Mouse (Mus musculus) cerebellum, adult 11-12 months (tissue): ENCODE measurements around the gene Spata32.
A peak's percentile ranks its signal among the peaks of the same experiment; 100 is the strongest.
"Not testable (repeated sequence)": the region's sequence is repeated elsewhere in the genome, so short reads cannot be mapped to it uniquely, and the experiment has no call there.

ENCODE experiments used
- DNase-seq: peaks from one replicate; pipeline ENCODE4 v3.0.0; 2022

Gene Spata32

GRCm38 (mm10) chr11:103246081-103246730 lies 28.0 kb upstream of the Spata32 start:
- no peak for DNase-seq

- DNase-seq = peak; percentile 65
Measured at GRCm38 (mm10) chr11:103244856-103245255, 26.6 kb upstream of the Spata32 start.

GRCm38 (mm10) chr11:103240740-103241139 lies 22.5 kb upstream of the Spata32 start:
- no peak for DNase-seq

GRCm38 (mm10) chr11:103237757-103238156 lies 19.5 kb upstream of the Spata32 start:
- no peak for DNase-seq

- no peak for DNase-seq
Measured at GRCm38 (mm10) chr11:103236903-103237302, 18.7 kb upstream of the Spata32 start.

GRCm38 (mm10) chr11:103236431-103236830 lies 18.2 kb upstream of the Spata32 start:
- no peak for DNase-seq

GRCm38 (mm10) chr11:103235702-103236101 lies 17.5 kb upstream of the Spata32 start:
- DNase-seq = no peak

GRCm38 (mm10) chr11:103234447-103234846 lies 16.2 kb upstream of the Spata32 start:
- no peak for DNase-seq

- peak; percentile 72 for DNase-seq
Measured at GRCm38 (mm10) chr11:103232966-103233365, 14.7 kb upstream of the Spata32 start.

GRCm38 (mm10) chr11:103231367-103231766 lies 13.1 kb upstream of the Spata32 start:
- no peak for DNase-seq

GRCm38 (mm10) chr11:103230626-103231025 lies 12.4 kb upstream of the Spata32 start:
- DNase-seq = no peak

GRCm38 (mm10) chr11:103229608-103230007 lies 11.4 kb upstream of the Spata32 start:
- DNase-seq = no peak

GRCm38 (mm10) chr11:103223951-103224456 lies 5.8 kb upstream of the Spata32 start:
- DNase-seq = no peak

GRCm38 (mm10) chr11:103223444-103223843 lies 5.2 kb upstream of the Spata32 start:
- DNase-seq = no peak

- DNase-seq = not testable (repeated sequence)
Measured at GRCm38 (mm10) chr11:103222718-103223117, 4.5 kb upstream of the Spata32 start.

GRCm38 (mm10) chr11:103221437-103221836 lies 3.2 kb upstream of the Spata32 start:
- no peak for DNase-seq

GRCm38 (mm10) chr11:103219995-103220394 lies 1.8 kb upstream of the Spata32 start:
- DNase-seq = no peak

- peak; percentile 59 for DNase-seq
Measured at GRCm38 (mm10) chr11:103219259-103219658, 1.0 kb upstream of the Spata32 start.

- no peak for DNase-seq
Measured at GRCm38 (mm10) chr11:103218517-103218901, 277 bp upstream of the Spata32 start.

- DNase-seq = no peak
Measured at GRCm38 (mm10) chr11:103215355-103215754, 2.9 kb downstream of the Spata32 start.

- peak; percentile 4 for DNase-seq
Measured at GRCm38 (mm10) chr11:103213712-103214111, 4.5 kb downstream of the Spata32 start.

GRCm38 (mm10) chr11:103210291-103210690 lies 7.9 kb downstream of the Spata32 start:
- no peak for DNase-seq

- DNase-seq = no peak
Measured at GRCm38 (mm10) chr11:103208458-103208857, 9.8 kb downstream of the Spata32 start, which contains the start of gene 1700023F06Rik. Gene 1700023F06Rik (minus strand): TSS chr11:103208558.

GRCm38 (mm10) chr11:103206203-103206602 lies 12.0 kb downstream of the Spata32 start:
- peak; percentile 13 for DNase-seq

GRCm38 (mm10) chr11:103202376-103202775 lies 15.9 kb downstream of the Spata32 start:
- DNase-seq = no peak
